In genomic region chr16:35634971-35635370, GRCm38 (mm10) we compare ENCODE assay signal across 21 mouse cellular contexts.
DNase-seq lines count a peak whose midpoint lies in the region; ATAC-seq and TF ChIP-seq lines count a peak whose summit lies in the region.
"Had no signal": no experiment of that assay in that cellular context is flagged by ENCODE, and none has a peak within 500 bp of the region (broad histone marks: within the 10 kb centered on the region; RNA-seq: fewer than 3 reads in every experiment).

No protein-coding gene starts in this region.

- 38% methylated on average over 4 of the region's 4 CpGs for WGBS in hindbrain, embryonic 10.5 days
- 46% methylated on average over 4 of the region's 4 CpGs for WGBS in hindbrain, embryonic 13.5 days
- 56% methylated on average over 4 of the region's 4 CpGs for WGBS in liver, adult 2 months
- WGBS in liver, embryonic 12.5 days (ENCODE audit: insufficient replicate concordance), result 32% methylated on average over 4 of the region's 4 CpGs
- WGBS in liver, postnatal 0 days (ENCODE audit: insufficient replicate concordance), result 37% methylated on average over 4 of the region's 4 CpGs
- 53% methylated on average over 4 of the region's 4 CpGs for WGBS in stomach, postnatal 0 days

- peaks cover 12% of the 10 kb centered on the region for H3K4me1 ChIP-seq in hindbrain, embryonic 10.5 days (replicated peaks)
- H3K4me1 ChIP-seq in hindbrain, embryonic 13.5 days (replicated peaks), result peaks cover 16% of the 10 kb centered on the region
- H3K4me1 ChIP-seq in liver, adult 2 months (ENCODE audit: control insufficient read depth, insufficient read depth, low read length), result peaks cover 20% of the 10 kb centered on the region
- H3K4me1 ChIP-seq in liver, embryonic 12.5 days, result no peaks in the 10 kb centered on the region
- no peaks in the 10 kb centered on the region for H3K4me1 ChIP-seq in liver, postnatal 0 days (ENCODE audit: insufficient read depth)
- H3K4me1 ChIP-seq in stomach, postnatal 0 days (replicated peaks; ENCODE audit: control insufficient read depth, insufficient read depth), result no peaks in the 10 kb centered on the region

- H3K27ac ChIP-seq in hindbrain, embryonic 10.5 days, result 0 out of 2 replicates have a peak overlapping the region, but pooled peaks have one; percentile 35
- no peak overlapping the region for H3K27ac ChIP-seq in hindbrain, embryonic 13.5 days
- H3K27ac ChIP-seq in liver, adult 2 months (replicated peaks; ENCODE audit: insufficient read depth, low read depth, low read length), result peak overlapping the region; percentile 34
- no peak overlapping the region for H3K27ac ChIP-seq in liver, embryonic 12.5 days
- no peak overlapping the region for H3K27ac ChIP-seq in liver, postnatal 0 days (ENCODE audit: low read depth)
- H3K27ac ChIP-seq in stomach, postnatal 0 days (replicated peaks), result no peak overlapping the region

- H3K27me3 ChIP-seq in hindbrain, embryonic 10.5 days (ENCODE audit: insufficient read depth, poor library complexity, severe bottlenecking), result no peaks in the 10 kb centered on the region
- H3K27me3 ChIP-seq in hindbrain, embryonic 13.5 days, result no peaks in the 10 kb centered on the region
- H3K27me3 ChIP-seq in liver, adult 2 months (ENCODE audit: control insufficient read depth, insufficient read depth, low read length), result no peaks in the 10 kb centered on the region
- no peaks in the 10 kb centered on the region; the same call in 1 of the 2 replicates for H3K27me3 ChIP-seq in liver, embryonic 12.5 days (replicated peaks)
- H3K27me3 ChIP-seq in liver, postnatal 0 days (ENCODE audit: insufficient read depth, low read length), result no peaks in the 10 kb centered on the region
- H3K27me3 ChIP-seq in stomach, postnatal 0 days (ENCODE audit: control insufficient read depth, insufficient read depth, low read length), result no peaks in the 10 kb centered on the region
- H3K27me3 ChIP-seq: Patski had no signal

- no peak overlapping the region for H3K4me3 ChIP-seq in hindbrain, embryonic 10.5 days
- no peak overlapping the region for H3K4me3 ChIP-seq in hindbrain, embryonic 13.5 days
- no peak overlapping the region for H3K4me3 ChIP-seq in liver, adult 2 months (ENCODE audit: insufficient read depth, low read depth, low read length)
- H3K4me3 ChIP-seq in liver, embryonic 12.5 days, result no peak overlapping the region
- H3K4me3 ChIP-seq in liver, postnatal 0 days (ENCODE audit: low read depth, low read length), result no peak overlapping the region
- H3K4me3 ChIP-seq in stomach, postnatal 0 days (ENCODE audit: low read depth, low read length), result no peak overlapping the region

- TF ChIP-seq CTCF in liver, adult 2 months (IDR thresholded peaks at IDR 0.05; ENCODE audit: low read depth, low read length), result no peak
- TF ChIP-seq CTCF in liver, postnatal 0 days (IDR thresholded peaks at IDR 0.05; ENCODE audit: low read depth), result no peak
- no peak for TF ChIP-seq CTCF in stomach, postnatal 0 days (IDR thresholded peaks at IDR 0.05; ENCODE audit: low read depth)

- H3K9ac ChIP-seq in hindbrain, embryonic 13.5 days, result no peak overlapping the region
- H3K9ac ChIP-seq in liver, adult 2 months (ENCODE audit: low read depth, low read length), result no peak overlapping the region
- no peak overlapping the region for H3K9ac ChIP-seq in liver, embryonic 12.5 days
- H3K9ac ChIP-seq in liver, postnatal 0 days (replicated peaks), result no peak overlapping the region
- H3K9ac ChIP-seq in stomach, postnatal 0 days (ENCODE audit: low read length), result no peak overlapping the region

- no peak for DNase-seq in hindbrain, embryonic 10.5 days (ENCODE audit: low spot score)
- peak; percentile 84 for DNase-seq in liver, adult 2 months (ENCODE audit: extremely low read depth, low read depth, low spot score)
- DNase-seq in liver, postnatal 0 days, result no peak
- DNase-seq in liver, result no peak
- peak; percentile 35 for DNase-seq in stomach, postnatal 0 days (ENCODE audit: low spot score)
- no peak for DNase-seq in cerebellum, postnatal 4 days (ENCODE audit: low spot score in 2 of 2)
- DNase-seq: adrenal gland, adult 2 months; adrenal gland, adult 8-10 months; adrenal gland, postnatal 10 days; adrenal gland, postnatal 14 days; adrenal gland, postnatal 25 days; adrenal gland, postnatal 36 days; B cell, adult 2 months; cerebellum, adult 11 months; cerebellum, adult 11-12 months had no signal

- H3K4me2 ChIP-seq in hindbrain, embryonic 13.5 days, result no peak overlapping the region
- no peak overlapping the region for H3K4me2 ChIP-seq in liver, embryonic 12.5 days
- no peak overlapping the region for H3K4me2 ChIP-seq in liver, postnatal 0 days (ENCODE audit: low read depth, low read length)
- no peak overlapping the region for H3K4me2 ChIP-seq in stomach, postnatal 0 days (replicated peaks; ENCODE audit: low read depth)

- no peaks in the 10 kb centered on the region for H3K79me2 ChIP-seq in liver, adult 2 months (ENCODE audit: control insufficient read depth, insufficient read depth, low read length)

- H3K36me3 ChIP-seq in hindbrain, embryonic 10.5 days, result peaks cover 97% of the 10 kb centered on the region
- peaks cover 6% of the 10 kb centered on the region; the same call in 1 of the 2 replicates for H3K36me3 ChIP-seq in hindbrain, embryonic 13.5 days
- H3K36me3 ChIP-seq in liver, adult 2 months (ENCODE audit: control insufficient read depth, insufficient read depth, low read length), result no peaks in the 10 kb centered on the region
- no peaks in the 10 kb centered on the region for H3K36me3 ChIP-seq in liver, embryonic 12.5 days
- H3K36me3 ChIP-seq in liver, postnatal 0 days (replicated peaks; ENCODE audit: insufficient read depth, low read length), result no peaks in the 10 kb centered on the region
- H3K36me3 ChIP-seq in stomach, postnatal 0 days (ENCODE audit: control insufficient read depth, insufficient read depth, low read length), result no peaks in the 10 kb centered on the region
- H3K36me3 ChIP-seq: G1E had no signal

- no peak for TF ChIP-seq EP300 in liver, postnatal 0 days (IDR thresholded peaks at IDR 0.05; ENCODE audit: low read depth)
- TF ChIP-seq EP300 in stomach, postnatal 0 days (optimal IDR thresholded peaks at IDR 0.05), result no peak

- no peak for TF ChIP-seq POLR2A in liver, adult 2 months (IDR thresholded peaks at IDR 0.05; ENCODE audit: extremely low read depth, insufficient read depth, low read length)

- no peak for ATAC-seq in hindbrain, embryonic 13.5 days (ENCODE audit: low FRiP score)
- ATAC-seq in liver, embryonic 12.5 days, result no peak
- peak; percentile 91 for ATAC-seq in liver, postnatal 0 days
- ATAC-seq in stomach, postnatal 0 days (ENCODE audit: low FRiP score, low TSS enrichment), result peak; percentile 76
- ATAC-seq: activated CD4-positive, CD25-positive, alpha-beta regulatory T cell, adult 4 months; CD4-positive, CD25-positive, alpha-beta regulatory T cell, adult 4 months; Patski had no signal

- H3K9me3 ChIP-seq in hindbrain, embryonic 10.5 days, result no peaks in the 10 kb centered on the region
- H3K9me3 ChIP-seq in hindbrain, embryonic 13.5 days, result no peaks in the 10 kb centered on the region
- H3K9me3 ChIP-seq in liver, embryonic 12.5 days (replicated peaks), result no peaks in the 10 kb centered on the region
- H3K9me3 ChIP-seq in liver, postnatal 0 days (ENCODE audit: low read length), result no peaks in the 10 kb centered on the region
- H3K9me3 ChIP-seq in stomach, postnatal 0 days (ENCODE audit: control insufficient read depth, low read length), result no peaks in the 10 kb centered on the region
- H3K9me3 ChIP-seq: G1E had no signal

Comparison
In these comparisons a context has a peak if more than half of its experiments do, and no peak if none do; other contexts are left out.
1. DNase-seq: peak in liver, adult 2 months (single experiment) and stomach, postnatal 0 days (single experiment); none in hindbrain, embryonic 10.5 days (single experiment), liver, postnatal 0 days (single experiment), liver (single experiment) and cerebellum, postnatal 4 days (0 of 2).
2. H3K27ac ChIP-seq: peak in hindbrain, embryonic 10.5 days (single experiment) and liver, adult 2 months (single experiment); none in hindbrain, embryonic 13.5 days (single experiment), liver, embryonic 12.5 days (single experiment), liver, postnatal 0 days (single experiment) and stomach, postnatal 0 days (single experiment).
3. ATAC-seq: peak in liver, postnatal 0 days (single experiment) and stomach, postnatal 0 days (single experiment); none in hindbrain, embryonic 13.5 days (single experiment) and liver, embryonic 12.5 days (single experiment).